Mouse (Mus musculus): Measurements from ENCODE around the gene Lamb1.

Lamb1 gene

GRCm38 (mm10) chr12:31254978-31255377 is 10.1 kb upstream of the Lamb1 start:
- DNase-seq (ENCODE audit: low spot score): no peak

GRCm38 (mm10) chr12:31256121-31256903 is 8.7 kb upstream of the Lamb1 start:
- DNase-seq (ENCODE audit: low spot score): no peak

GRCm38 (mm10) chr12:31261882-31262281 is 3.2 kb upstream of the Lamb1 start:
- no peak for DNase-seq (ENCODE audit: low spot score)

- DNase-seq (ENCODE audit: low spot score): no peak
Observed at GRCm38 (mm10) chr12:31263921-31264320, 1.1 kb upstream of the Lamb1 start.

GRCm38 (mm10) chr12:31265722-31266431 is 843 bp downstream of the Lamb1 start:
- DNase-seq (ENCODE audit: low spot score): no peak

- no peak for DNase-seq (ENCODE audit: low spot score)
Observed at GRCm38 (mm10) chr12:31266686-31267085, 1.7 kb downstream of the Lamb1 start.

GRCm38 (mm10) chr12:31267363-31267762 is 2.3 kb downstream of the Lamb1 start:
- DNase-seq (ENCODE audit: low spot score): no peak

GRCm38 (mm10) chr12:31268315-31268714 is 3.3 kb downstream of the Lamb1 start:
- DNase-seq (ENCODE audit: low spot score): no peak

GRCm38 (mm10) chr12:31269020-31269597 is 4.1 kb downstream of the Lamb1 start:
- no peak for DNase-seq (ENCODE audit: low spot score)

GRCm38 (mm10) chr12:31270361-31270760 is 5.3 kb downstream of the Lamb1 start:
- no peak for DNase-seq (ENCODE audit: low spot score)

GRCm38 (mm10) chr12:31270776-31271175 is 5.7 kb downstream of the Lamb1 start:
- DNase-seq (ENCODE audit: low spot score): no peak

- no peak for DNase-seq (ENCODE audit: low spot score)
Observed at GRCm38 (mm10) chr12:31271361-31272011, 6.5 kb downstream of the Lamb1 start.

- DNase-seq (ENCODE audit: low spot score): no peak
Observed at GRCm38 (mm10) chr12:31272012-31272735, 7.1 kb downstream of the Lamb1 start.

- DNase-seq (ENCODE audit: low spot score): no peak
Observed at GRCm38 (mm10) chr12:31272846-31273245, 7.8 kb downstream of the Lamb1 start.

- no peak for DNase-seq (ENCODE audit: low spot score)
Observed at GRCm38 (mm10) chr12:31273646-31274045, 8.6 kb downstream of the Lamb1 start.

- no peak for DNase-seq (ENCODE audit: low spot score)
Observed at GRCm38 (mm10) chr12:31275411-31275810, 10.4 kb downstream of the Lamb1 start.

GRCm38 (mm10) chr12:31278270-31278669 is 13.2 kb downstream of the Lamb1 start:
- no peak for DNase-seq (ENCODE audit: low spot score)

GRCm38 (mm10) chr12:31280318-31280717 is 15.3 kb downstream of the Lamb1 start:
- DNase-seq (ENCODE audit: low spot score): no peak

- no peak for DNase-seq (ENCODE audit: low spot score)
Observed at GRCm38 (mm10) chr12:31281100-31281591, 16.1 kb downstream of the Lamb1 start.

- no peak for DNase-seq (ENCODE audit: low spot score)
Observed at GRCm38 (mm10) chr12:31282241-31282640, 17.2 kb downstream of the Lamb1 start.

- no peak for DNase-seq (ENCODE audit: low spot score)
Observed at GRCm38 (mm10) chr12:31283131-31283530, 18.1 kb downstream of the Lamb1 start.
